Mouse (Mus musculus): ENCODE data around the gene Pifo. TPM values are rescaled to one million over a fixed set of nuclear protein-coding genes. Genes with fewer than 3 reads are reported as not detected.

The Pifo gene
- polyA plus RNA-seq, 1 experiment from 2014 or later, result 1.6 TPM

- no peak for DNase-seq (ENCODE audit: low spot score)
These were observed 56.2 kb downstream of the Pifo start for GRCm38 (mm10) chr3:105958204-105958603.

DNA sequence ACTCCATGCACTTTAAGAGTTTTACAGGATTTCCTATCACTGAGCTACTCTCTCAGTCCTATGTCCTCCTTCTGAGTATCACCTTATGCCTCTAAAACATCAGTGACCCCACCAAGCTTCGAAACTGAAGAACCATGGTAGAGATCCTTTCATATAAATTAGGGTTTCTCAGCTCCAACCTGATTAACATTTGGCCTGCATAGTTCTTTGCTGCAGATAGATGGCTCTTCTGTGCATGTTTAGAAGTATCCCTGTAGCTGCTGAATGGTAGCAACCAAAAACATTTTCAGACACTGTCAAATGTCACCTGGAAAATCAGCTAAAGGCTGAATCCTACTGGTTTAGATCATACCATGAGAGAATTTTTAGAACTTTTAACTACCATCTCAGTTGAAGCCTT is 57.2 kb downstream of the Pifo start:
- DNase-seq (ENCODE audit: low spot score), result no peak

GRCm38 (mm10) chr3:105951348-105951747 is 63.1 kb downstream of the Pifo start:
- DNase-seq (ENCODE audit: low spot score), result no peak

Other genes starting within 250 kb of the Pifo start
- 207 and 222 TPM in 2 replicates for gene Rap1a, start 213.3 kb downstream of the Pifo start, polyA plus RNA-seq (2015; fragmentation: Nextera tagmentation; extraction: Ambion mirVana)
- 0.33 and 0.82 TPM in 2 replicates for gene Adora3, start 143.8 kb downstream of the Pifo start, polyA plus RNA-seq (2015; fragmentation: Nextera tagmentation; extraction: Ambion mirVana)
- 1.4 TPM in 2 replicates for gene Tmigd3, start 143.7 kb downstream of the Pifo start, polyA plus RNA-seq (2015; fragmentation: Nextera tagmentation; extraction: Ambion mirVana)
- 3.7 and 3.9 TPM in 2 replicates for gene I830077J02Rik, start 82.0 kb downstream of the Pifo start, polyA plus RNA-seq (2015; fragmentation: Nextera tagmentation; extraction: Ambion mirVana)
- 89.6 and 103 TPM in 2 replicates for gene Wdr77, start 55.3 kb downstream of the Pifo start, polyA plus RNA-seq (2015; fragmentation: Nextera tagmentation; extraction: Ambion mirVana)
- gene Atp5f1, start 54.5 kb downstream of the Pifo start, polyA plus RNA-seq (2015; fragmentation: Nextera tagmentation; extraction: Ambion mirVana), result 612 and 654 TPM in 2 replicates
- 1.7 and 1.9 TPM in 2 replicates for gene Ovgp1, start 40.9 kb downstream of the Pifo start, polyA plus RNA-seq (2015; fragmentation: Nextera tagmentation; extraction: Ambion mirVana)
- 0.14 and 0.26 TPM in 2 replicates for gene Chil5, start 18.2 kb upstream of the Pifo start, polyA plus RNA-seq (2015; fragmentation: Nextera tagmentation; extraction: Ambion mirVana)
- gene Chia1, start 98.6 kb upstream of the Pifo start, polyA plus RNA-seq (2015; fragmentation: Nextera tagmentation; extraction: Ambion mirVana), result 0.23 and 0.62 TPM in 2 replicates
- gene Chil3, start 152.9 kb upstream of the Pifo start, polyA plus RNA-seq (2015; fragmentation: Nextera tagmentation; extraction: Ambion mirVana), result 1.1 and 1.6 TPM in 2 replicates
- gene Chil4, start 204.9 kb upstream of the Pifo start, polyA plus RNA-seq (2015; fragmentation: Nextera tagmentation; extraction: Ambion mirVana), result 3.0 and 4.3 TPM in 2 replicates

Measured in thymus, postnatal 0 days (tissue).